Mouse (Mus musculus) brain, embryonic 14.5 days (tissue): ENCODE results near the gene Tram2. TPM values are rescaled to one million over a fixed set of nuclear protein-coding genes. Genes with fewer than 3 reads are reported as not detected.

Experiments
- DNase-seq: peaks from one replicate; pipeline ENCODE4 v3.0.0-alpha.2; 2011; ENCODE audit warnings: low read depth
- CTCF ChIP-seq: fragments of 200-500 bp; IDR thresholded peaks from 2 replicates; pipeline ENCODE4 v1.5.1; 2012; ENCODE audit warnings: inconsistent platforms, mild to moderate bottlenecking, moderate library complexity, borderline replicate concordance; ENCODE audit not compliant: insufficient read depth, insufficient read length; ENCODE audit errors: extremely low read depth
- POLR2A ChIP-seq: fragments of 200-500 bp; IDR thresholded peaks from 2 replicates; pipeline ENCODE4 v1.6.1; 2012; ENCODE audit warnings: mild to moderate bottlenecking, inconsistent platforms, borderline replicate concordance; ENCODE audit not compliant: poor library complexity, insufficient read depth, insufficient read length, severe bottlenecking; ENCODE audit errors: extremely low read depth
- polyA plus RNA-seq: library from polyadenylated mRNA; depleted of rRNA; stranded (reverse); fragments of >200 nt; gene quantifications from 2 replicates; pipeline ENCODE4 v1.2.3, GENCODE M21; 2012

Gene Tram2
- polyA plus RNA-seq, 1 experiment = 5.2 TPM

DNA sequence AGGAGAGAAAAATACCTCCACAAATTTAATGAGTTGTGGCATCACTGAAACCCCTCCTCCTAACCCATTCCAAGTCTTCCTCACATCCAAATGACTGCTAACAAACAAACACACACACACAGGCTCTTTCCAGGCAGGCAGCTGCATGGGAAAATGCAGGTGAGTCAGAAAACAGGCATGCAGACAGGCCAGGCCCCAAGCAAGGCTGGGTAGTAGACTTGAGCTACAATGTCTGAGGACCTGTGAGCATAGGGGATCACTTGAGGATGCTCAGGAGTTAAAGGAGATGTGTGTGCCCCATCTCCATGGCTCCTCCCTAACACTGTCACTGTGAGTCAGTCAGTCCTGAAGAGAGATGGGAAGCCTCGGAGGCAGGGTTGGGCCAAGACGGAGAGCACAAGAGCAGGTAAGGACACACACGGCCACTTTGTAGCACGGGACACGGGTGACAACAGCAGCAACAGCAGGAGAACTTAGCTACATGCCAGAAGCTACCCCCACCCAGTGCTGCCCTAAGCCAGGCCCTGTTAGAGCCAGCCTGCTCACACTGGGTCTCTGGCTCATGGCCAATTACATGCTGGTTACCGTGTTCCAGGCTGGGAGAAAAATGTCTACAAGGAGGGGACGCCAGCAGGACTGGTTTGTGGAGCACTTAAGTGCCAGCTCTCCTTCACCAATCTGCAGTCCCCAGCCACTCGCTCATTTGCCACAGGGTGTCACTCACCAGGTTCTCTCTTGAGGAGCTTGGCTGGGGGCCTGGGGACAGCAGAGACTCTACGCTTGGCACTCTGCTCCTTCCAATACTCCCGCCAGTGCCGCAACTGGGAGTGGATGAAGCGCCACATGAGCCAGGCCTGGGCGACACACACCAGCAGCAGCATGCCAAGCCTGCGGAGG, 76.5 kb downstream of the Tram2 start:
- TF ChIP-seq POLR2A = no peak
- no peak for TF ChIP-seq CTCF
- DNase-seq = peak; percentile 60

GRCm38 (mm10) chr1:20997881-20998389, 81.1 kb downstream of the Tram2 start:
- no peak for DNase-seq
- TF ChIP-seq CTCF = no peak
- no peak for TF ChIP-seq POLR2A

DNA sequence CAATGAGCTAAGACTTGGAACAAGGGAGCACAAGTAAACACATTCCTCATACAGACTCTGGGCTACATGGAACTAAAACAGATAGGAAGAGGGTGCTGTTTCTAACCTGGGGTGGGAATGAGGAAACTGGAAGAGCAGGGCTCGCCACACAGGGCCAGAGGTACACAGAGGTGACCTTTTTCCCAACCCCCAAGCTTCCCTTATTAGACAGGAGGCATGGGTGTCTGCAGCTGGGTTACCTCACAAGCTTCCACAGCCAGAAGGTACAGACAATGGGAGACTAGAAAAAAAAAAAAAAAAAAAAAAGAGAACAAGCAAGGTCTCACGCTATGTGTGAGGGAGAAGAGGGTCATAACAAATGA, 81.7 kb downstream of the Tram2 start:
- TF ChIP-seq POLR2A = no peak
- no peak for TF ChIP-seq CTCF

GRCm38 (mm10) chr1:20996603-20997327, 82.3 kb downstream of the Tram2 start:
- TF ChIP-seq CTCF (no peak), POLR2A (no peak)
- no peak for DNase-seq

More for the DNA sequence above, 81.7 kb downstream of the Tram2 start:
- DNase-seq = no peak

DNA sequence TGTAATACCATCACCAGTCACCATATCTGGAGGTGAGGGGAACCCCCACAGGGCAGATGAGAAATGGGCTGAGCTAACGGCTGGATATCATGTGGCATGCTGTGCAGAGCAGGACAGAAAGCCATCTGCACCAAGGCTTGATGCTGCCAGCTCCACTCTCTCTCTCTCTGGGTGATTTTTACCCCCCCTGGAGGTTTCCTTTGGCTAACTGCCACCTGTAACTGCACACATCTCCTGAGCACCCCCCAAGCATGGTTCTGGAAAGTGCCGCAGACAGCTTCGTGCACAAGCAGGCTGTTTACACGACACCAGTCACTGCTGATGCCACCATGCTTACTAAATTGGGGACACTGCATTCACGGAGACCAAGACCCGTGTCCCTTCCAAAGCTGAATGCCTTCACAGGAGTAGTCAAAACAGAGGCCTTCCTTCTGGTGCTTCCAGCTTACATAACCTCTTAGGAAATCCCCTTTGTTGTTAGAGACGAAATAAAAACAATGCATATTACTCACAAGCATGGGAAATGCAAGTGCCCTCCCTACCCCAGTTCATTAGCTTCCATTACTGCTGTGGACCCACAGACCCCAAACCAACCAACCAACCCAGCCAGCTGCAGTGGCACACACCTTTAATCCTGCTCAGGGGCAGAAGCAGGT, 83.6 kb downstream of the Tram2 start:
- peak; percentile 67 for DNase-seq
- no peak for TF ChIP-seq CTCF
- TF ChIP-seq POLR2A = no peak

GRCm38 (mm10) chr1:20994338-20994737, 84.7 kb downstream of the Tram2 start:
- no peak for TF ChIP-seq CTCF
- no peak for TF ChIP-seq POLR2A
- no peak for DNase-seq

- DNase-seq = no peak
- TF ChIP-seq CTCF (no peak), POLR2A (no peak)
These were observed 85.3 kb downstream of the Tram2 start for GRCm38 (mm10) chr1:20993690-20994089.

DNA sequence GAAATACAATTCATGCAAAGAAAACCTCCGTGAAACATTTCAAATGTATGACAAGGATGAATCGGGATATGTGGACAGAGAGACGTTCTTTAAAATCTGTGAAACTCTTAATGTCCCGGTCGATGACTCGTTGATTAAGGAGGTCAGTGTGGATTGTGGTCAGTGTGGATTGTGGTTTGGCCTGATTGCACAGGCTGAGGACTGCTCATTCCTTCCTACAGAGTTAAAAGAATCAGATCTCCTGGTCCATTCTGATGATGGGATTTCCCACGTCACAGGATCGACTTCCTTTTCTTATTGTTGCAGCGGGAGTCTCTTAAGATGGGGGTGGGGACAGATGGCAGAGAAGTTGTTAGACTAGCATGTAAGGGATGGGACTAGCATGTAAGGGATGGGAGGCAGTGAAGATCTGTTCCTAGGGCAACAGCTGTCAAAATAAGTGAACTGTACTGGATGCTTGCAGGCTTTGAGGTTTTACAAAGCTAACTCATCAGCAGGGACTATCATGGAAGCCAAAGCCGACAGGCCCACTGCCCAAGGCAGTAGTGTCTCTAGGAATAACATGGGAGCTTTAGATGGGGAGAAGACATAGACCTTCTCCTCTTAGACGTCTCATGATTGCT, 89.5 kb downstream of the Tram2 start:
- no peak for DNase-seq
- no peak for TF ChIP-seq POLR2A
- no peak for TF ChIP-seq CTCF

DNA sequence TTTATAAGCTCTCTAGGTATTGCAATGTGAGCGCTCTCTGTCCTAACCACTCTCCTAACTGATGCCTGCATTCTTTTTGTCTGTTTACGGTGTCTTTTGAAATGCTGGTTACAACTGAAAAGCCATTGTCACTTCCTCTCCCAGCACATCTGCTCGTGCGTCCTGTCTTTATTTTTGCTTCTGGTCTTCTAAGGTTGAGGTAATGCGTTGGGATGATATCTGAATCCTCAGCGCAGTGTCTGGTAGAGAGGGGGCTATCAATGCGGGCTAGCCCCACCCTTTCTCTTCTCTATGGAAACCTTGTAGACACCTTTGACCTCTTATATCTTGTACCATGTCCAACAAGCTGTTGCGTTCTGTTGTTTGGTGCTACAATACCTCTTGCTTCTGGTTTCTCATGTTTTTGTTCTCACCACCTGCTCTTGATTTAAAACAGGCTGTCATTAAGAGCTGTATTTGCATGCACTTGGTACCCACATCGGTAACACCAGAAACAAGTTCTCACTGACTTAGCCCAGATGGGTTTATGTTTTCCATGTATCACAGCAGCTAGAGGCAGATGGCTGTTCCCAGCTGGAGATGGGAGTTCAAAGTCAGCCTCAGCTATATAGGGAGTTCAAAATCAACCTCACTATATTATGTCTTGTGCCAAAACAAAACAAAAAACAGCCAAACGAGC, 92.5 kb downstream of the Tram2 start:
- TF ChIP-seq POLR2A (no peak), CTCF (no peak)
- peak; percentile 52 for DNase-seq

DNA sequence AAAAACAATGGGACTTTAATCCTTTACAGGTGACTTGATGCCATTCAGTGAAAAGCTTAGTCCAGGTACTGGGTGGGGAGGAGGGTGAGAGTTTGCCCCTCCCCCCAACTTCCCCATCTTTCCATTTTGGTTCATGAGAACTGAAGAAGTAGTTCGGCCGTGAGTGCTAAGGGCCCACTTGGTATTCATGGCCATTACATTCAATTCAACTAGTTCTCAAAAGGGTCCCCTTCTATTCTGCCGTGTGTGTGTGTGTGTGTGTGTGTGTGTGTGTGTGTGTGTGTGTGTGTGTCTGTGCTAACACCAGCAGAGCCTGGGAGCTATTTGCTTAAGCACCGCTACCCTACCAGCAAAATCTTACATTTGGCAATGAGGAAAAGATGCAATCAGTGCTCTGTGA, 94.4 kb downstream of the Tram2 start:
- no peak for TF ChIP-seq CTCF
- TF ChIP-seq POLR2A = no peak
- DNase-seq = peak; percentile 67
